Mouse (Mus musculus): ENCODE results near the gene Spats1.

Spats1 gene

DNA sequence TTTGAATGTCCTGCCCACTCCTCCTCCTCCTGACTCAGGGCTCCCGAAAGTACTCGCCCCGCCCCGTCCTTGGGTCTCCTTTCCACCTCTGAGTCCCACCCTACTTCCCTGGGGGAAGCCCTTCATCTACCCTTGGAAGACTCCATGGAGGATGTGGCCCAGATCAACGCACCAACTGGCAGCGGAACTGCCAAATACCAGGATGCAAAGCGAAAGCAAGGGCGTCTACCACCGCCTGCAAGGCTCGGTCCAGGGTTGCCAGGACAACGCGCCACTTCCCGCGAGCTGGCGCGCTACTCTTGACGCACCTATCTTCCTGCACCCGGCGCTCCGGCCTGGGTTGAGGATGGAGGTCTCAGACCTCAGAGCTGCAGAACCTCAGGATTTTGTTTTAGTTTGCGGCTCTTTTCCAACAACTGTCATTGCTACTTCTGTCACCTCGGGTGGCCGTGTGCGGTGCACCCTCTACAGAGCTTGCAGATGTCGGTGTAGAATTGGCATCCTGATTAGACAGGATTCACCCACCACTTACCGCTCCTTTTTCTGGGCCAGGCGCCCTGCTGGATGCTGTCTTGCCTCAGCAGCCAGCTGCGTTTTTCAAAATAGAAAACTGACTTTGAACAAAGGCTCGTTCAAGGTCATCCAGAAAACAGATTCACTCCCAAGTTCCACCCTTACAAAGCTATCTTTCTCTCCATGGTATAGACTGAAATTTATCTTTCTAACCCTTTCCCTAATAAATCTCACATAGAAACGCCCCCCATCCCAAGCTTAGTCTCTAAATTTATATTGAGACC is at the start of gene Spats1:
TSS of gene Spats1 (minus strand) at position 747 of the 797 bp plus-strand sequence.
- DNase-seq (ENCODE audit: low read depth), result peak; percentile 8

DNA sequence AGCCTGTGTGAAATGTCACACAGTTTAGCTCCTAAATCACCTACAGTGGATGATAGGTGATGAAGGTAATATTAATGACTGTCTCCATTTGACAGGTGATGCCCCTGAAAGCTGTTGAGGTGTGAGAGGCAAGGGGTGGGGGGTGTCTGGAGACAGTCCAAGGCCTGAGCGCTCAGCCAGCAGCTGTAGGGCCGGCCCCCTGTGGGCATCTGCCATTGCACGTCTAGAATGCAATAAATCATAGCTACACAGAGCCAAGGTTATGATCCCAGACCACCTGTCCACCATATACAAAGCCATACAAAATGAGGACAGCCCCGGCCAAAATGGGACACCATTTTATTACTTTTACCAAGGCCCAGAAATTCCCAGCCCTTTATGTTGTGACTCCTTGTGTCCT is 49.7 kb upstream of the Spats1 start:
- no peak for DNase-seq (ENCODE audit: low read depth)

DNA sequence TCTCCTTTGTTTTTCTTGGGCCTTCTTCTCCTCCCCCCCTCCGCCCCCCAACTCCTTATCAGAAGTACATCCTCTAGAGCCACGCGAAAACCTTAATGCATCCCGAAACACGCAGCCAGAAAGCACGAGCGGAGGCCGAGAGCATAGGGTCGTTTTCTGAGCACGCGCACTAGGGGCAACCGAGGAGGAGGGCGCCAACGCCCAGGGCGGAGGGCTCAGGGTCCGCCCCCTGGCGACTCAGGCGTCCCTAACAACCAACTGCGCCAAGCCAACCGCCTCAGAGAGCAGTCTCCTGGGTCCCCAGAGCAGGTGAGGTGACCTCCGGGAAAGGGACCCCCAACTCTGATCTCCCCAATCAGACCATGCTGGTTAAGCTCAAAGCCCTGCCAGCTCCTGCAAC is 48.0 kb upstream of the Spats1 start, which contains the start of gene Tcte1:
TSS of gene Tcte1 (plus strand) at position 172 of the 400 bp plus-strand sequence.
- DNase-seq (ENCODE audit: low read depth), result no peak

DNA sequence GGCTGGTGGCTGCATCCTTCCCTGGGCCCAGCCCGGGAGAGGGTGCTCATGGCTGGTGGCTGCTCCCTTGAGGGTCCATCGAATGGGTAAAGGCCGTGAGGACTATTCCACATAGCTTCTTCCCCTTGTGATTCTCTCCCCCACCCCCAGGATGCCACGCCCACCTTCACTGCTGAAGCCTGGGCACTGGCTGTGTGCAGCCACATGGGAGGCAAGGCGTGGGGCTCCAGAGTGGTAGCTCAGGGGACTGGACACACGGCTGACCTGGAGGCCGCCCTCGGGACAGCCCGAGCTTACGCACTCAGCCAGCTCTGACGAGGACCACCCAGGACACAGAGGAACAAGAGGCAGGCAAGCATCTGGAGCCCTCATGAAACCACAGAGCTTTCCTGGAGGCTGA is 44.9 kb upstream of the Spats1 start:
- no peak for DNase-seq (ENCODE audit: low read depth)

DNA sequence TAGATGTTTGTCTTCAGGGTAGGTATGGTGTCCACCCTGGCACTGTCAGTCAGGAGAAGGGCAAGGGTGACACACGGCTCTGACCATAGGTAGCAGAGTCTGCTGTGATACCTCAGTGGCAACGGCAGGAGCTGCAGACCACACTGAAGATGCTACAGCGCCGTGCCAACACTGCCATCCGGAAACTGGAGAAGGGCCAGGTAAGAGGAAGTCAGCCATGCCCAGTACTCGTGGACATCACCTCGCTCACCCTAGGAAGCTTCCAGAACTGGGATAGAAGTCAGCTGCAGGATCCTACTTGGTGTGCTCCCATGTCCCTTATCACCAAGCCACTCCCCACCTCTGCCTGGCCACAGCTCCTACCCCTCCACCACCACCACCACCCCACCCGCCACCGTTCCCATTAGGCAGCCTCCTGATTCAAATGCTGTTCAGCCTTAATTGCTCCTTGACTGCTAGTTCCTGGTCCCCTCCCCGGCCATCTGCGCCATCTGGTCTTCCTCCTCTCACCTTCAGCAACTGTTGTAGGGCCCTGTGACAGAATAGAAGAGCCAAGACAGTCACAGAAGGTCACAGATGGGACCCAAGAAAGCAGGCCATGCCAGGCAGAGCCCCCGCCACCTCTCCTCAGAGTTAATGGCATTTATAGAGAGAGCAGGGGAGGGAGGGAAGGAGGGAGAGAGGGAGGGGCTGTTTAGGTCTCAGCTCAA is 43.7 kb upstream of the Spats1 start:
- no peak for DNase-seq (ENCODE audit: low read depth)

DNA sequence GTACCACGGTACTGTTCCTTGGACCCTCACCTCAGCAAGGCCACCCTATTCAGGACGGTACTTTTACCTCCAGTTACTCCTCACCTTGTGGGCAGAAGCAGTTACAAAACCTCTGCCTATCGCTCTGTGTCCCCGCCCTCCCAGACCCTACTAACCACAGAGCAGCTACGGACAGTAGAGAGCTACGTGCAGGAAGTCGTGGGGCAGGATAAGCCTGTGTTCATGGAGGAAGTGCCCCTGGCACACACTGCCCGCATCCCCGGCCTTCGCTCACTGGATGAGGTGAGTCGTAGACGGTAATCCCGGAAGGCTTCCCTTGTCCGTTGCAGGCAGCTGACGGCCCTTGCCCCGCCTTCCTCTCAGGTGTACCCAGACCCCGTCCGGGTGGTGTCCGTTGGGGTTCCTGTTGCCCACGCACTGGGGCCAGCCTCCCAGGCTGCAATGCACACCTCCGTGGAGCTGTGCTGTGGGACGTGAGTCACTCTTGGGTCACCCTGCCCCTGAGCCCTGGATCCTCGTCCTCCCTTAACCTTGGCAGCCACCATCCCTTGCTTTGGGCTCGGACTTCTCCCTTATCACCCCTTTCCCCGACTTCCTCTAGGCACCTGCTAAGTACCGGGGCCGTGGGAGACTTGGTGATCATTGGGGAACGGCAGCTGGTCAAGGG is 42.5 kb upstream of the Spats1 start:
- no peak for DNase-seq (ENCODE audit: low read depth)

DNA sequence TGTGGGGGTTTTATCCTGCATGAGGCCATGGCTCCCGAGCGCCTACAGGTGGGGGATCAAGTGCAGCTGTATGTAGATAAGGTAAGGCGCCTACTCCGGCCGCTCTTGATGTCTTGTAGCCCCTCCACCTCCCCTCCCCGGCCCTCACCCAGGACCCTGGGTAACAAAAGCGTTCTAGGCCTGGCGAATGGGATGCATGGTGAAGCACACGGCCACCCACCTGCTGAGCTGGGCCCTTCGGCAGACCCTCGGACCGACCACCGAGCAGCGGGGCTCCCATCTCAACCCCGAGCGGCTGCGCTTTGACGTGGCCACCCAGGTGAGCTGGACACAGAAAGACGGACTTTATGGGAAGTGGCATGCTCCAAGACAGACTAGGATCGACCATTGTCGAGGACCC is 41.9 kb upstream of the Spats1 start:
- DNase-seq (ENCODE audit: low read depth), result no peak

DNA sequence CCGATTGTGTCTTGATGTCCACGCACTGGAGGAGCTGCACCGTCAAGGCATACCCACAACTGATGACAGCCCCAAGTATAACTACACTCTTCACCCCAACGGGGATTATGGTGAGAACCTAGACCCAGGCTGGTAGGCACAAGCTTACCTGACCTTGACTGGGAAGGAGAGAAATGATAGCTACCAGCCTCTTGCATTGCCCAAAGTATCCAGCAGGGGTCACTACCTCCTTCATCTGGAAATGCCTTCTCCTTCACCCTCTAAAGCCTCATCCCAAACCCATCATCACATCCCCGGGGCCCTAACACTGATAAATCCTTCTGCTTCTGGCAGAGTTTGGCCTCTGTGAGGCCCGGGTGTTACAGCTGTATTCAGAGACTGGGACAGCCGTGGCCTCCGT is 41.3 kb upstream of the Spats1 start:
- peak; percentile 64 for DNase-seq (ENCODE audit: low read depth)

DNA sequence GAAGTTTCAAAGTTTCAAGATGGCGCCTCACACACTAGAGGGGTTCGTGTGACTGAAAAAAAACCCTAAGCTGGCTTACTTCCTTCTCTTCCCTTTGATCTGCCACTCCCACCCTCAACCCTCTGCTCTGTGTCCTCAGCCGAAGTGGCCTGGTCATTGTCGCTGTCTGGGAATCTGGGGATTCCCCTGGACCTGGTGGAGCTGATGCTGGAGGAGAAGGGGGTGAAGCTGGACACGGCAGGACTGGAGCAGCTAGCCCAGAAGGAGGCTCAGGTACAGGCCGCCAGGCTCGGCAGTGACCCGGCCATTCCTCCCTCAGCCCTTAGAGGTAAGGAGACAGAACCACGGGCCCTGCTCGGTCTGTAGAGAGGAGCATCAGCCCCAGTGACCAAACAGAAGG is 40.6 kb upstream of the Spats1 start:
- no peak for DNase-seq (ENCODE audit: low read depth)

DNA sequence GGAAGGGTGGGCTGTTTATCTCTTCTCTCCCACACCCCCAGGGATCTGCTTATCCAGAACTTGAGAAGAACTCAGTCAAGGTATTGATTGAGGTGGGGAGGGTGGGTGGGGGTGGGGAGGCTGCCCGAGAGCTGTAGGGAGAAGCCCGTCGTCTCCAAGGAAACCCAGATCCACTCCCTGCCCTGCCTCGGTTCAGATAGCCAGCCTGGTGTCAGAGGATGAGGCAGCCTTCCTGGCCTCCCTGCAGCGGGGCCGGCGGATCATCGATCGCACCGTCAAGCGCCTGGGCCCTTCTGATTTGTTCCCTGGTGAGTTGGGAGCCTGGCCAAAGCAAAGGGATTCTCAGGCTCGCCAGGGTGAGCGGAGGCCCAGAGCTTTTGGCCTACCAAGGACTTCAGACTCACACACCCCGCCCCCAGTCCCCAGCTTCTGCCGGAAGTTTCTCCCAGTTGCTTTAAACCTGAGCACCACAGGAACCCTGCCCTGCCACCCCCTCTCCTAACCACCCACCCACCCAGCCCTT is 40.0 kb upstream of the Spats1 start:
- no peak for DNase-seq (ENCODE audit: low read depth)

DNA sequence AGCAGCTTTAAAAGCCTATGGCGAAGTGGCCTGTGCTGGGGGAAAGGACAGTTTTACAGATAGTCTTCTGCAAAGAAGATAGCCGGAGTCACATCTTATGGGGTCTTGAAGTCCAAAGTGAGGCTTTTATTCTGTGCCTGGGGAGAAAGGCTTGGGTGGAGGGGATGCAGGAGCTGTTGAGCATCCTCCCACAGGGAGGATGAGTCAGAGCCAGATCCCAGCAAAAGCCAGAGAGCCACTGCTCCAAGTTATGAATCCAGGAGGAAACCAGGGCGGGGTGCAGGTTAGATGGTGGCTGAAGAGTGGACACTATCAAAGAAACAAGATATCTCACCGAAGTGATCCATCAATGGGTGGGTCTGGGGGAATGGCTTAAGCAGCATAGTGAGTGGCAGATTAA is 36.5 kb upstream of the Spats1 start:
- no peak for DNase-seq (ENCODE audit: low read depth)

DNA sequence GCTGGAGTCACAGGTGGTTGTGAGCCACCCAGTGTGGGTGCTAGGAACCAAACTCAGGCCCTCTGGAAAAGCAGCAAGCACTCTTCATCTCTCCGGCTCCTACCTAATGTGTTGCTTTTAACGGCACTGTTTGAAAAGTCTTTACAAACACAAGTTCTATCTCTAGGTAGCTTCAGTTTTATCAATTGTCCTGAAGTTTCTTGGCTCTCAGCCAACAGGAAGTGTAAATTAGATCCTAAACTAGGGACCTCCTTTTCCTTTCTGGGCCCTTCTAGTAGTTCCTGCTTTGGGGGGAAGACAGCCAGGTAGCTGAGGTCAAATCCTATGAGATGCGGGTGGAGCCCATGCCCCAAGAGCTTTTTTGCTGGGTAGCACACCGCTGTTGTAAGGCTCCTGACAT is 35.7 kb upstream of the Spats1 start:
- DNase-seq (ENCODE audit: low read depth), result no peak

DNA sequence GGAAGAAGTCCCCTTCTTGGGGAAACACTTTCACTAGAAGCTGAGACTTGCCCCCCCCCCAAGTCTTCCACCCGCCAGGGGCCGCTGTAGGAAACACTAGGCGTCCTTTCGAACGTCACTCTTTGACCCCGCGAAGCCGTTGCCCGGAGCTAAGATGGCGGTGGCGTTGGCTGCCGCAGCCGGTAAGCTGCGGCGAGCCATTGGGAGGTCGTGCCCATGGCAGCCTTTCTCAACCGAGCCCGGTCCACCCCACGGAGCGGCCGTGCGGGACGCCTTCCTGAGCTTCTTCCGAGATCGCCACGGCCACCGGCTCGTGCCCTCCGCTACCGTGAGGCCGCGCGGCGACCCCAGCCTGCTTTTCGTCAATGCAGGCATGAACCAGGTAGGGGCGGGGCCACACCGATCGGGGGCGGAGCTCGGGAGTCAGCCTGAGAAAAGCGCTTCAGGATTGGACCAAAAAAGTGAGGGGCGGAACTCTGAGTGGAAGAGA is 31.5 kb upstream of the Spats1 start, which contains the start of gene Aars2:
TSS of gene Aars2 (plus strand) at position 142 of the 490 bp plus-strand sequence.
- peak; percentile 93 for DNase-seq (ENCODE audit: low read depth)

DNA sequence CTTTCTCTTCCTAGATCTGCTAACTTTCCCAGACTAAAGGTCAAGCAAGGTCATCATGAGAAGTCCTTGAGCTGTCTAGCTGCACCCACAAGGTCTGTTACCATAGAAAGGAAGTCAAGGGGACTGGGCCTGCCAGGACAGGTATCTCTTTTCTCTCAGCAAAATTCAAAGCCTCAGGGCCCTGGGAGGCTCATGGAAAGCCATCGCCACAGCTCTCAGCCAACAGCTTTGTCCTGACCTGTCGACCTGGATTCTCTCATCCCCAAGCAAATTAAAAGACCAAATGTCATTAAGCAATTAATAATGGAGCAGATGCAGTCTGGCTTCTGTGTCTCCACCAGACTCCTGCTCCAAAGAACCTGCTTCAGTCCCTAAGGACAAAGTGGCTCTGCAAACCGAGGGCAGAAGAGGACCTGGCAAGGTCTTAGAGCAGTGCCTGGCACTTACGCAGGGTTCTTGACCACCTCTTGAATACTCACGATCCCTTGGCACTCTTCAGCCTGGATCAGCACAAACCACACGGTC is 30.8 kb upstream of the Spats1 start:
- DNase-seq (ENCODE audit: low read depth), result no peak

DNA sequence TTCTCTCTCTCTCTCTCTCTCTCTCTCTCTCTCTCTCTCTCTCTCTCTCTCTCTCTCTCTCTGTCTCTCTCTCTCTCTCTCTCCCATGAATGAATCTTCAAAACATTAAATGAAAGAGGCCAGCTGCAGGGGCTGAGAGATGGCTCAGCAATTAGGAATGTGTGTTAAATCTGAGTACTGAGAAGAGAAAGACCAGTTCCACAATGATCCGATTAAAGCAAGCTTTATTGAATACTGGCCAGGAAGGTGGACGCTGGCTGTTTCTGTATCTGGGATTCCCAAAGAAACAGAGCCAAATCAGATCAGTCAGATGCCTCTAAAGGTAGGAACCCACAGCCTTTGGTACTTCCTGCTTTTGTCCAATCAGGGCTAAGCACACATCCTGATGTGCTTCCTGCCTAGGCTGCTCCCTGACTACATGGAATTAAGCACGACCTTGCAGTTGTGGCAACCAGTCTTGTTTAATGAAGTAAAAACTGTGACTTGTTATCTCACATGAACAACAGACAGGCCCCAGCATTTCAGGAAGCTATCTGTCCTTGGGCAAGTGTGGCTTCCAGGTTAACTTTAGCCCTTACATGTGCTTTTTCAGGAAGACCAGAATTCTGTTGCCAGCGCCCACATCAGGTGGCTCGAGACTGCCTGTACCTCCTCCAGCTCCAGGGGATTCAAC is 28.2 kb upstream of the Spats1 start:
- DNase-seq (ENCODE audit: low read depth), result no peak

DNA sequence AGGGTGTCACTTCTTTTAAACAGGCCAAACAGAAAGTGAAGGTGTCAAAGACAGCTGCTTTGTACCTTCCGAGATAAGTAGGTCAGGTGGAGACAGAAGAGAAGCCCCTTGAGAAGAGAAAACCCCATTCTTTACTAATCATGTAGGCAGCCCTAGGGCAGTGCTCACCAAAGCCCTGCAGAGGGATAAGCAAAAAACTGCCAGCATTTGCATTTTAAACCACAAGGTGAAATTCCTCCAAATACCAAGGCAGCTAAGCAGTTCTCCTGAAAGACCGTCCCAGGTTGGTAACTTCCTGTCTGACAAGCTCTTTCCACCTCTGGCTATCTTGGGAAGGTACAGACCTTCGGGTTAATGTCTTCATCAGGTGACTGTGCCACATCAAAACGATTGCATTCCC is 27.1 kb upstream of the Spats1 start:
- no peak for DNase-seq (ENCODE audit: low read depth)

DNA sequence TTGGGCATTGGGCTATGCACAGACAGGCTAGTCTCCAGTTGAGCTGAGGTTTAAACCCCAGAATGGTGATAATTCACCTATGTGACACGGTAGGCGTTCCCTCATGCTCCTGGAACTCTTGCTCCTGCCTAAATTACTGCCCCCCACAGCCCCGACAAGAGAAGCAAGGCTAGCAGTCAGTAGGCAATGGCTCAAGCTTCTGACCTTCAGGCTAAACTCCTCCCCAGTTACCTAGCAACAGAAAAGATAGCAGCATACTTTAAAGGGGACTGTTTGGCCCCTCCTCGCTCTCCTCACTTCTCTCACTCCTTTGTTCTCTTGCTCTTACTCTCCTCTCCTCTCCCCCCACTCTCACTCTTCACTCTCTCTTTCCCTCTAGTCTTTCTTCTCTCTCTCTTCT is 25.8 kb upstream of the Spats1 start:
- no peak for DNase-seq (ENCODE audit: low read depth)

DNA sequence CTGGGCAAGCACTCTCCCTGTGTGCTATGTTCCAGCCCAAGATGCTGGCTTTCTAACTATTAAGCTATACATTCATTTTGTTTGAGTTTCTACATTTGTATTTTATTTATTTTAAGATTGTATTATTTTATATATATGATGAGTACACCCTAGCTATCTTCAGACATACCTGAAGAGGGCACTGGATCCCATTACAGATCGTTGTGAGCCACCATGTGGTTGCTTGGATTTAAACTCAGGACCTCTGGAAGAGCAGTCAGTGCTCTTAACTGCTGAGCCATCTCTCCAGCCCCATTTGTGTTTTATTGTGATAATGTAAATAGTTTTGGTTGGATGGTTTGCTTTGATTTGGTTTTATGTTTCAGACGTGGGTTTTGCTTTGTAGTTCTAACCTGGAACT is 24.3 kb upstream of the Spats1 start:
- no peak for DNase-seq (ENCODE audit: low read depth)

DNA sequence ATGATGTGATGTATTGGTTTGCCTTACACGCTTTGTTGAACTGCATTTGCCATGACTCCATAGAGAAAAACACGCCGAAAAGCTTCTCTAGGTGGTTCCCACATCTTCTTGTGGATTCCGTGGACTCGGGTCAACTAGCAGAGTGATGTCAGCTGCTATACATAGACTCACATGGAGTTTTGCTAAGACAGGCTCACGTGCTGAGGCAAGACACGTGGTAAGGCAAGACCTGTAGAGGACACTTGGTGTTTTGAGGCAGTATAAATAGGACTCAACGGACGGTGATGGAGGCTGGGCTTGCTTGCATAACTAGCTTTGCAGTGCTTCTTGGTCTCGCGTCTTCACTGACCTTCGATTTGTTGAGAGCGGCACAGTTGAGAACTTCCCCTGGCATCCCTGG is 23.2 kb upstream of the Spats1 start:
- no peak for DNase-seq (ENCODE audit: low read depth)

DNA sequence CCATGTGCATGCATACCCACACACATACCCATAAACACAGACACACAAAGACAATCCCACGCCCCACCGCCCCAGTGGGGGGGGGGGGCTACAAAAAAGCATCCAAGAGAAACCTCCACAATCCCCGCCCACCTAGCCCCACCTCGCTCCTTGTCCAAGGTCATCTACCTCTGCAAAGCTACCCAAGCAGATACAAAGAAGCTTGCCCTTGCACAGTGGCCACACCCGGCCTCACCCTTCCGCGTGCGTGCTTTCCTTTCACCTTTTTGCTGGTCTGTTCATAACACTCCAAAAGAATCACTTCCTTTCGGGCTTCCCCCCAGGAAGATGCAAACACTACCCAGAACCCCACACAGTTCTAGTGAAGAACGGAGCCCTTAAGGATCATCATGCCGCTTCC is 20.2 kb upstream of the Spats1 start:
- DNase-seq (ENCODE audit: low read depth), result no peak

DNA sequence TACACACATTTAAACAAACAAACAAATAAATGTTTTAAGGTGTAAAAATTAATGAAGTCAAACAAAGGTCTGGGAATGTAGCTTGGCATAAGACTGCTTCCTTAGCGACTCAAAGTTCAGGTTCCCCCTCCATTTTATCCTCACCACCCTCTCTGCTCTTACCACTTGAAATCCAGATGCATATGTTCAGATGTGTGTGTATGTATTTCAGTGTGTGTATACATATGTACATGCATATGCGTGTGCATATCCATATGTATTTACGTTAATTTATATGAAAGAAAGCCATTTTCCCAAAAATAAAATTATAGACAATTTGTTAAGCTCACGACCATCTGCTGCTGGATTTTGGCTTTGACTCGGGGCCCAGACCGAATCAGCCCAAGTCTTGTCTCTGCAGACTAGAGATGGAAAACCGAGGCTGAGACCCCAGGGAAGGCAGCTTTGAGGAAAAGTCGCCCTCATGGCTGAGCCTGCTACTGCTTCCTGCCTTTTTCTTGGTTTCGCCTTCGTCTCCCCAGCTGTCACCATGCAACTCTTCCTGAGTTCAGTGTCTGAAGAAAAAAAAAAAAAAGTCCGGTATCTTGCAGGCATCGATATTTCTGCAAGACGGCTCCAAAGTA is 15.4 kb upstream of the Spats1 start:
- no peak for DNase-seq (ENCODE audit: low read depth)
